Mouse (Mus musculus): ENCODE data around the gene Armc9. TPM values are rescaled to one million over a fixed set of nuclear protein-coding genes. Genes with fewer than 3 reads are reported as not detected.

Armc9 gene
- total and polyA plus RNA-seq, 3 experiments: 7.2 to 12.0 TPM; not detected in 1

DNA sequence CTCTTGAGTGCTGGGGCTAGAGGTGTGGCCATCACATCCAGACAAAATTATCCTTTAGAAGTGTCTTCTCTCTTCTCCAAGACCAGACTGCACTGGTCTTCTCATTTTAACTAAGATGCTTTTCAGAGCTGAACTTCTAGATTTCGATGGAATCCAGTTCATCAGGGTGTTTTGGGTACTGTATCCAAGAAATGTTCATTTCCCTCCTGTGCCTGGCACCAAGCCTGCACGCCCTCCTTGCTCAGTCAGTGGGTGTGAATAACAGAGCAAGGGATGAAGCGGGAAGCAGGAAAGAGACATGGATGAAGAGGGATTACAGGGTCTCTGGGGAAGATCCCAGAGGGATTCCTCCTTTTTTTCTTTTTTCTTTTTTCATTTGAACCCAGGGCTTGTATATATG lies 135.9 kb downstream of the Armc9 start:
- Histone ChIP-seq H3K4me1 (ENCODE audit: control insufficient read depth in 1 of 2, insufficient read depth in 2 of 2, low read length in 2 of 2) (no peaks in the 10 kb centered on the region), H3K36me3 (ENCODE audit: control insufficient read depth in 1 of 2, insufficient read depth in 2 of 2, low read length in 2 of 2) (no peaks in the 10 kb centered on the region), H3K79me2 (ENCODE audit: control insufficient read depth, insufficient read depth, low read length, poor library complexity) (no peaks in the 10 kb centered on the region), H3K4me3 (ENCODE audit: control insufficient read depth in 1 of 2, insufficient read depth in 1 of 2, low read depth in 2 of 2, low read length in 2 of 2) (no peak overlapping the region), H3K9me3 (replicated peaks; ENCODE audit: insufficient read depth, low read length) (no peaks in the 10 kb centered on the region), H3K27ac (ENCODE audit: control insufficient read depth, low read depth, low read length) (no peak overlapping the region), H3K9ac (ENCODE audit: control insufficient read depth, low read depth, low read length, poor library complexity, severe bottlenecking) (no peak overlapping the region), H3K27me3 (ENCODE audit: control insufficient read depth in 1 of 2, insufficient read depth in 2 of 2, low read length in 2 of 2) (no peaks in the 10 kb centered on the region; a peak in 2 of 4 replicates)
- no peak for DNase-seq (ENCODE audit: low read depth, low spot score)
- TF ChIP-seq RAD21 (IDR thresholded peaks at IDR 0.05; ENCODE audit: low read depth, low read length): no peak
- TF ChIP-seq MAX (IDR thresholded peaks at IDR 0.05; ENCODE audit: low read length): no peak
- TF ChIP-seq JUND (IDR thresholded peaks at IDR 0.05; ENCODE audit: low read depth, low read length): no peak
- TF ChIP-seq USF2 (IDR thresholded peaks at IDR 0.05; ENCODE audit: borderline replicate concordance in 1 of 2, insufficient read depth in 1 of 2, low read depth in 1 of 2, low read length in 2 of 2): no peak

DNA sequence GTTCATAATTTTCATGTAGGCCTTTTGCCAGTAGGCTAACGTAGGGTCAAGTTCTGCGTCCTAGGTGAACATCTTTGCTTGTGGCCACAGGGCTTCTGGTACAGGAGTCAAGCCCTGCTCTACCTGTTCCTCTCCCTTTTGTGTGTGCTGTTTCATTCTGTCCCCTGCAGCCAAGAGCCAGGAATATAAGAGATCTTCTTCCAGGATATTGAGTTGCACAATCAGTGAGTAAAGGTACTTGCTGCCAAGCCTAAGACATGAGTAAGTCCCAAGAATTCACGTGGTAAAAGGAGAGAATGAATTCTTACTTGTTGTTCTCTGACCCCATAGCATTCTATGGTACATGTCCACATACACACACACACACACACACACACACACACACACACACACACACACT lies 138.5 kb downstream of the Armc9 start:
- Histone ChIP-seq H3K36me3 (ENCODE audit: control insufficient read depth in 1 of 2, insufficient read depth in 2 of 2, low read length in 2 of 2) (no peaks in the 10 kb centered on the region), H3K9ac (ENCODE audit: control insufficient read depth, low read depth, low read length, poor library complexity, severe bottlenecking) (no peak overlapping the region), H3K9me3 (replicated peaks; ENCODE audit: insufficient read depth, low read length) (no peaks in the 10 kb centered on the region), H3K27ac (ENCODE audit: control insufficient read depth, low read depth, low read length) (no peak overlapping the region), H3K4me3 (ENCODE audit: control insufficient read depth in 1 of 2, insufficient read depth in 1 of 2, low read depth in 2 of 2, low read length in 2 of 2) (no peak overlapping the region), H3K4me1 (ENCODE audit: control insufficient read depth in 1 of 2, insufficient read depth in 2 of 2, low read length in 2 of 2) (no peaks in the 10 kb centered on the region), H3K79me2 (ENCODE audit: control insufficient read depth, insufficient read depth, low read length, poor library complexity) (no peaks in the 10 kb centered on the region), H3K27me3 (ENCODE audit: control insufficient read depth in 1 of 2, insufficient read depth in 2 of 2, low read length in 2 of 2) (peaks cover 0 to 4% of the 10 kb centered on the region in 2 experiments; a peak in 1 of 4 replicates)
- no peak for DNase-seq (ENCODE audit: low read depth, low spot score)
- no peak for TF ChIP-seq MEF2A (IDR thresholded peaks at IDR 0.05; ENCODE audit: extremely low read depth, insufficient replicate concordance, low read depth, low read length, poor library complexity, severe bottlenecking)
- no peak for TF ChIP-seq POLR2AphosphoS5 (IDR thresholded peaks at IDR 0.05; ENCODE audit: borderline replicate concordance, low read depth, low read length)
- TF ChIP-seq GATA1 (IDR thresholded peaks at IDR 0.05; ENCODE audit: low read depth, low read length): no peak
- no peak for TF ChIP-seq SIN3A (IDR thresholded peaks at IDR 0.05; ENCODE audit: low read length)
- no peak for TF ChIP-seq MXI1 (IDR thresholded peaks at IDR 0.05; ENCODE audit: low read depth, low read length)
- TF ChIP-seq POLR2AphosphoS2 (IDR thresholded peaks at IDR 0.05; ENCODE audit: low read length): no peak
- TF ChIP-seq EP300 (IDR thresholded peaks at IDR 0.05; ENCODE audit: low read depth in 1 of 2, low read length in 2 of 2): no peak
- no peak for TF ChIP-seq HCFC1 (IDR thresholded peaks at IDR 0.05; ENCODE audit: low read depth, low read length)
- no peak for TF ChIP-seq ELF1 (IDR thresholded peaks at IDR 0.05; ENCODE audit: low read depth, low read length)
- TF ChIP-seq E2F4 (IDR thresholded peaks at IDR 0.05; ENCODE audit: borderline replicate concordance, low read depth, low read length): no peak
- TF ChIP-seq TBP (IDR thresholded peaks at IDR 0.05; ENCODE audit: low read depth, low read length): no peak
- TF ChIP-seq RCOR1 (IDR thresholded peaks at IDR 0.05; ENCODE audit: low read depth, low read length): no peak
